Mouse (Mus musculus) c-Kit-positive CD71-positive TER-119-positive erythroid progenitor cells, embryonic 14.5 days (primary cell): ENCODE results near the gene Cacna1c.

Source experiments
- DNase-seq: peaks from one replicate; pipeline ENCODE4 v3.0.0-alpha.2; 2013; ENCODE audit warnings: low spot score

The Cacna1c gene

GRCm38 (mm10) chr6:119196382-119197305, at the start of gene Cacna1c:
Gene Cacna1c, minus strand, starts transcription at chr6:119196418.
- DNase-seq: no peak

GRCm38 (mm10) chr6:119240871-119241705, 44.9 kb upstream of the Cacna1c start:
- no peak for DNase-seq

- DNase-seq: no peak
These were observed 44.0 kb upstream of the Cacna1c start for GRCm38 (mm10) chr6:119240256-119240655.

GRCm38 (mm10) chr6:119239341-119240005, 43.3 kb upstream of the Cacna1c start:
- DNase-seq: no peak

- DNase-seq: no peak
These were observed 41.3 kb upstream of the Cacna1c start for GRCm38 (mm10) chr6:119237427-119237989.

- DNase-seq: no peak
These were observed 40.0 kb upstream of the Cacna1c start, which contains the start of gene Cacna2d4 for GRCm38 (mm10) chr6:119236241-119236640. Gene Cacna2d4, plus strand, starts transcription at chr6:119236526.

GRCm38 (mm10) chr6:119235441-119235840, 39.2 kb upstream of the Cacna1c start:
- DNase-seq: no peak

- no peak for DNase-seq
These were observed 36.8 kb upstream of the Cacna1c start for GRCm38 (mm10) chr6:119233066-119233465.

GRCm38 (mm10) chr6:119228861-119229603, 32.8 kb upstream of the Cacna1c start:
- DNase-seq: no peak

GRCm38 (mm10) chr6:119227001-119227400, 30.8 kb upstream of the Cacna1c start:
- DNase-seq: no peak

GRCm38 (mm10) chr6:119225731-119226130, 29.5 kb upstream of the Cacna1c start:
- no peak for DNase-seq

GRCm38 (mm10) chr6:119225226-119225625, 29.0 kb upstream of the Cacna1c start:
- DNase-seq: no peak

GRCm38 (mm10) chr6:119224451-119225195, 28.4 kb upstream of the Cacna1c start:
- no peak for DNase-seq

- DNase-seq: peak; percentile 44
These were observed 24.1 kb upstream of the Cacna1c start for GRCm38 (mm10) chr6:119220297-119220696.

- DNase-seq: no peak
These were observed 23.1 kb upstream of the Cacna1c start for GRCm38 (mm10) chr6:119219237-119219870.

GRCm38 (mm10) chr6:119218591-119218990, 22.4 kb upstream of the Cacna1c start:
- DNase-seq: no peak

GRCm38 (mm10) chr6:119217661-119218060, 21.4 kb upstream of the Cacna1c start:
- DNase-seq: no peak

GRCm38 (mm10) chr6:119215040-119215613, 18.9 kb upstream of the Cacna1c start:
- no peak for DNase-seq

GRCm38 (mm10) chr6:119214190-119214589, 18.0 kb upstream of the Cacna1c start:
- no peak for DNase-seq
